Mouse (Mus musculus) liver, adult (tissue): ENCODE results near the gene Gabbr2.

Source experiments
- GATA4 ChIP-seq: IDR thresholded peaks from 2 replicates; pipeline ENCODE4 v1.6.1; 2014; ENCODE audit warnings: mild to moderate bottlenecking, low read length; ENCODE audit not compliant: insufficient replicate concordance

Gabbr2 gene

GRCm38 (mm10) chr4:46961403-46961802, 30.3 kb downstream of the Gabbr2 start:
- no peak for TF ChIP-seq GATA4

GRCm38 (mm10) chr4:46960208-46960607, 31.5 kb downstream of the Gabbr2 start:
- TF ChIP-seq GATA4, result no peak

- no peak for TF ChIP-seq GATA4
Measured at GRCm38 (mm10) chr4:46959776-46960175, 31.9 kb downstream of the Gabbr2 start.

- TF ChIP-seq GATA4, result no peak
Measured at GRCm38 (mm10) chr4:46957955-46958354, 33.7 kb downstream of the Gabbr2 start.

- TF ChIP-seq GATA4, result no peak
Measured at GRCm38 (mm10) chr4:46956966-46957365, 34.7 kb downstream of the Gabbr2 start.

- no peak for TF ChIP-seq GATA4
Measured at GRCm38 (mm10) chr4:46953021-46953420, 38.7 kb downstream of the Gabbr2 start.

GRCm38 (mm10) chr4:46952562-46952961, 39.1 kb downstream of the Gabbr2 start:
- TF ChIP-seq GATA4, result no peak

GRCm38 (mm10) chr4:46934291-46934690, 57.4 kb downstream of the Gabbr2 start:
- no peak for TF ChIP-seq GATA4

GRCm38 (mm10) chr4:46933590-46933989, 58.1 kb downstream of the Gabbr2 start:
- no peak for TF ChIP-seq GATA4

GRCm38 (mm10) chr4:46931706-46932397, 59.8 kb downstream of the Gabbr2 start:
- TF ChIP-seq GATA4, result no peak

GRCm38 (mm10) chr4:46928112-46928511, 63.6 kb downstream of the Gabbr2 start:
- TF ChIP-seq GATA4, result no peak

GRCm38 (mm10) chr4:46919144-46919543, 72.5 kb downstream of the Gabbr2 start:
- TF ChIP-seq GATA4, result no peak

GRCm38 (mm10) chr4:46916786-46917185, 74.9 kb downstream of the Gabbr2 start:
- no peak for TF ChIP-seq GATA4

GRCm38 (mm10) chr4:46915934-46916333, 75.7 kb downstream of the Gabbr2 start:
- TF ChIP-seq GATA4, result no peak

- TF ChIP-seq GATA4, result no peak
Measured at GRCm38 (mm10) chr4:46915476-46915875, 76.2 kb downstream of the Gabbr2 start.

GRCm38 (mm10) chr4:46914606-46915005, 77.1 kb downstream of the Gabbr2 start:
- TF ChIP-seq GATA4, result no peak

GRCm38 (mm10) chr4:46906036-46906691, 85.5 kb downstream of the Gabbr2 start:
- no peak for TF ChIP-seq GATA4

GRCm38 (mm10) chr4:46905152-46905551, 86.5 kb downstream of the Gabbr2 start:
- no peak for TF ChIP-seq GATA4
